Mouse (Mus musculus) activated CD4-positive, CD25-positive, alpha-beta regulatory T cell, adult 4 months (primary cell): ENCODE results near the gene Ifna5. TPM values are rescaled to one million over a fixed set of nuclear protein-coding genes. Genes with fewer than 3 reads are reported as not detected.

Experiments used
- ATAC-seq: one replicate; pipeline ENCODE4 v1.8.0; 2017
- polyA plus RNA-seq, 2 experiments: library from polyadenylated mRNA; unstranded; fragments of 100-300 nt; shearing (Covaris generic); gene quantifications; one replicate each; pipeline ENCODE4 v1.2.1; 2017

The Ifna5 gene
- polyA plus RNA-seq, 2 experiments from 2014 or later, result not detected

DNA sequence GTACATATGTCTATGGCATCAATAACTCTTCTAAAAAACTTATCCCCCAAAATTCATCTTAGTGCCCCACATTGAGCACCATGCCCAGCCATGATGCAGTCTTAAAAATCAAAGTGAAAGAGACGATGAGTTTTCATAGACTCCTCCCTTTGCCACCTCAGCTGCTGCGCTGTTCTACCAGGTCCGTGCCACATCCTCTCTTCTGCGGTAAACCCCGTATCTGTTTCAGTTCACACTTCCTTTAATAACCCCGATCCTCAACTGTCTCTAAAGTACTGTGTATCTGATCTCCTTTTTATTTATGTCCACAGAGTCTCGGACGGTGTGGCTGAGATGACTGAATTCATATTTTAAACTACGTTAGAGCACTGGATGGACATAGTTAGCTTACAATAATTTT, 29.3 kb downstream of the Ifna5 start:
- peak; percentile 89 for ATAC-seq

DNA sequence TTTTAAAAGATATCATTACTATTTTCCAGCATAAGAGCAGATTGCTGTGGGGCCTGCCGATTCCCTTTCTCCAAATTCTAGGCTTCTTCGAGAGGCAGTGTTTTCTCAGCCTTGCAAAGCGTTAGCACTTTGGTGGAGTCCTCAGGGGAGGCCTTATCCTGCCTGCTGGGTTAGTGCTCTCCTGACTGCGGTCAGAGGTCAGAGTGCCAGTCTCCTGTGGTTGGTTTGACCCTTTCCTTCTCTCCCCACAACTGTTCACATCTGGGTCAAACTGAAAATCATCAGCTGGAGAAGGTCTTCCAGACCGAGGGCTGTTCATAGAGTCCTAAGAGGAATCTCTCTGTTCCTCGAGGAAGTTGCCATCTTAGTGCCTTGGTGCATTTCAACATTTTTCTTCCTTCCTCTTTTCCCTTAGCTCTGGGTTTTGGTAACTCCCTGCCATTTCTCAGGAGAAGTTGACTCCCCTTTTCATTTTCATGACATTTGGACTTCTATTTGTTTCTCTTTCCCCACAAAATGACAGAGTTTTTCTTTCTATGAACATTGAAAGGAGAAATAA, 29.8 kb downstream of the Ifna5 start:
- ATAC-seq, result peak; percentile 2

DNA sequence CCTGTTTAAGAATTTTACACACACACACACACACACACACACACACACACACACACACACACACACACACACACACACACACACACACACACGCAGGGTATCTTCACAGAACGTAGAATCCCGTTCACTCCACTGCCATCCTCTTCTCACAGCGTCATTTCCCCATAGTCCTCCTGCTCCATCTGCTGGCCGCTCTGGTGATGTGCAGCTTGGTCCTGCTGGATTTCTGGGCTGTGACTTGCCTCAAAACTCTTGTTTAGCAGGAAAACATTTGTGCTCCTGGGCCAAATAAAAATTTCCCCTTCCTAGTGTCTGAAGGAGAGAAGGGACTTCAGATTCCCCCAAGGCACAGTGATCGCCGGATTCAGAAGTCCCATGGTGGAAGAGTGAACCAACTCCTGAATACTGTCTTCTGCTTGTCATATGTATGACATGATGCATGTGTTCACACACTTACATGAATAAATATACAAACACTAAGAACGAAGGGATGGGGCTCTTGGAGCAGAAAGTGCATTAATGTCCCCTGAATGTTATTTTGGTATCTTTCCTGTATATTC, 32.1 kb downstream of the Ifna5 start:
- ATAC-seq, result peak; percentile 50

DNA sequence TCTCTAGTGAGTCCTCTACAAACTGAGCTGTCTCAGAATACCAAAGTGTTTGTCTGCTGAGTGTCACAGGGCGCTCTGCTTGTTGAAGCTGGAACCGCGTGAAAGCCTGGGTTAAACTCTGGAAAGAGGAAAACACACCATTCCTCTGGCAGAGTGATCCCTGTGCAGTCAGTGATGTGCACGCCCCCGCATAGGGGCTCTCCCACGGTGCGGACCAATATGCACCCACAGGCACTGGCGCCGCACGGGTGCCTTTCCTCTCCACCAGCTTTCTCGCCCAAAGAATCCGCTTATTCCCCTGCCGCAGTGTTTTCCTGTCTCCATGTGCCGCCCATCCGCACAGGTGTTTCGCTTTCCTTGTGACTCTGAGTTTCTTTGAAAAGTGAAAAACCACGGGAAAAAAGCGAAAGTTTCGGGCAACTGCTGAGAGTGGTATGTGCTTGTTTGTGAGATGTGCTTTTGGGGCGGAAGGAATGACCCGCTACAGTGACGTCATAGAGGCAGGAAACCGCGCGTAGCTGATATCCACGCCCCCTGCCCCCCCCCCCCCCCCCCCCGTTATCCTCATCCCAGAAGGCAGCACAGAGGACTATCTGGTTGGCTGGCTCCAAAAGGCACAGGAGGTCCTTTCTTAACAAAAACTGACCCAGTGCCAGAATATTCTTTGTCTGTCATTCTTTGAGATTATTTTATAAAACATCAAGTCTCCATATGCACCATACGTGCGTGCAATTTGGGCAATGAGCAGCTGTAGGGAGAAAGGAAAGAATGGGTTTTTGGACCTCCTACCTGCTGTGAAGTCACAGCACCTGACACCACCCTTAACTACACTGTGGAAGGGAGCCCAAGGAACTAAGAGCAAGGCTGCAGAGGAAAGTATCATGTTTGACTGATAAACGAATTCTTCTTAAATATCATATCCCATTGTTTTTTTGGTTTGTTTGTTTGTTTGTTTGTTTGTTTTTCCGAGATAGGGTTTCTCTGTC, 32.9 kb downstream of the Ifna5 start:
- ATAC-seq, result peak; percentile 51

DNA sequence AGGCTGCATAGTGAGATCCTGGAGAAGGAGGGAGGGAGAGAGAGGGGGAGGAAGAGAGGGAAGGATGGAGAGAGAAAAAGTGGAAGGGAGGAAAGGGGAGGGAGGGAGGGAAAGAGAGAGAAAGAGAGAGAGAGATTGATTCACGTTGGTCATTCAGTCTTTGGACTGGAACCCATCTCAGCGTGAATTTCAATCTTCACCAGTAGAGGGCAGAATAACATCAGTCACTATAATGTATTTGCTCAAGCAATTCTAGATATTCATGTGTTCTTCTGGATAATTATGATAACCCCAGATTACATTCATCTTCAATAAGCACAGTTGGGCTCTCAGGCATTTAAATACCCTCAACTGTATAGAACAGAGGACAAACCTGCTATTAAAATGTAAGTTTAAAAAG, 37.4 kb downstream of the Ifna5 start:
- ATAC-seq, result no peak

DNA sequence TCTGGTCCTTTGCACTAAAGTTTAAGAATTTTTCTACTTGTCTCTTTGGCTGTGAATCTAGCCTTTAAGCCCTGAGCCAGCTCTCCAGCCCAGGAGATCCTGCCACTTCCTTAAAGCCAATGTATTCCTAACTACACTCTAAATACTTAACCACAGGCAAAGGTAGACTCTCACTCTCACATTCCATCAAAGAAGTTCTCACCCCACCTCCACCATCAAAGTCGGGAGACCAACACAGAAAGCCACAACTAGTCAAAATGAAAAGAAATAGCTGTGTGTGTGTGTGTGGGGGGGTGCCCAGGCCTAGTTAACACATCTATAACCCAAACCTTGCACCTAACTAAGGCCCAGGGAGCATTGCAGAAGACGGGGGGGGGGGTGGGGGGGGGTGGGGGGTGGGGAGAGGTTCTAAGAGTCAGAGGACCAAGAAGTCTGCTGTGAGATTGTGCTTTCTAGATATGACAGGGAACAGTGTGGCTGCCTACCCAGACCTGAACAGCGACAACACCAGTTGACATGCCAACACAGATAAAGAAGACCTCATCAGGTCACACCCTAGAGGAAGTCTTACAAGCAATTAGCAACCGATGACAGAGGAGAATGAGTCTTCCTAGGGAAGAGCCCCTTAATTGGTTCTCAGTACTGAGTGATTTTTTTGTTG, 40.2 kb downstream of the Ifna5 start:
- peak; percentile 55 for ATAC-seq

DNA sequence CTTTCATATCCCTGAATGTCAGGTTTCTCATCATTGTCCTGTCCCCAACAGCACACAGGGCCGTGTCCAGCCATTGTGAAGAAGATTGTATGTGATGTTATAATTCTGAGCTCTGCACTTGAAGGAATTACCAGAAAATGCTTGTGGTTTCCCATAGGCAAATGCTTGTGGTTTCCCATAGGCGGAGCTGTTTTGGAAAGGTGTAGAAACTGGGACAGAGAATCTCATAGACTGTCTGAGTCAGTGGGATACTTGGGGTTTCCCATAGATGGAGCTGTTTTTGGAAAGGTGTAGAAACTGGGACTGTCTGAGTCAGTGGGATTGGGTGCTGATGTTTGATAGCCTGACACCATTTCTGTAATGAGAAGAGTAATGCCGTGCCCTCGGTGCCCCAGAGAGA, 41.2 kb downstream of the Ifna5 start:
- ATAC-seq, result no peak

DNA sequence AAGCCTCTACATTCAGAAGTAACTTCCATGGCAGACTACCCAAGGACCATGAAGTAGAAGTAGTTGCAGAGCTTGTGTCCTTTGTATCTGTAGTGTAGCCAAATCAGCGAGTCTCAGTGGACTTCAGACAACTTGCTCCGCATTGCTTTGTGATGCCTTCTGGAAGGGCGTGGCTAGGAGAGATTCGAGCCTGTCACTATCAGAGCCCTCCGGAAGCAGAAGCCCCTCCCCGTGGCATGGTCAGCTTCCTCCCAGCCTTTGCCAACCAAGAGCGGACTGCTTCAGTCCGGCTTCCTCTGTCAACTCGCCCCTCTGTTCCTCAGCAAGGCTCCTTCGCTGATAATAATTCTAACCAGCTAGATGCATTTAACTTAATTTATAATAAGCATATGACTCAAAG, 42.9 kb downstream of the Ifna5 start:
- ATAC-seq, result no peak

DNA sequence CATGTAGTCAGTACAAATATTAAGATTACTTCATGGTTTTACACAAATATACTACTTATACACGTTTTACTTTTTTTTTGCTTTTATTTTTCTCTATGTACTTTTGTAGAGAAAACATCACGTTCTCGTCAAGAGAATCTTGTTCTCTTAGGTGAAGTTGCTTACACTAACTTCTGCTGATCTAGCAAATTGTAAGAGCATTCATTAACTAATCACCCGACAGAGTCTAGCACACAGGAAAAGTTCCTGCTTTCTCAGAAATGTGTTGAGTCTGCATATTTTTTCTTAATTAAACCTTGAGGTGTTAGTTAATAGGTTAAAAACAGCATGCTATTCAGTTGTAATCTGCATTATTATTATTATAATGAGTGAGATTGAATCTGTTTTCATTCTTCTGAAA, 43.4 kb downstream of the Ifna5 start:
- ATAC-seq, result no peak

DNA sequence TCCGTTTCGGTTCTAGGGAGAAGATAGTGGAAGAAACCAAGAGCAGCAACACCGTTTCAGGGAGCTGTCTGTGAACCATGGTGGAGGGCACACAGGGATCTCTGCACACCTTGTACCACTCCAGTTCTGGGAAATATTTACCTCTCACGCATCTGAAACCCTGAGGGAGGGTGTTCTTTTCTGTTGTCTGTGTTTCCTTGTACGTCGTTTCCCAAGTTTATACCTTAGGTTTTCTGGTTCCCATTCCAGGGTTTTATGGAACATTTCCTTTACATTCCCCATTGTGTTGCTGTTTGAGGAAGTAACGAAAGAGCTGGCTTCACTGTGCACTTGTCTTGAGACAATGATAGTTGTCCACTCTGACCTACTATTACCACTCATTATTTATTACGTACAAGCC, 44.8 kb downstream of the Ifna5 start, which contains the start of gene Ifne:
TSS of gene Ifne (minus strand) at position 101 of the 400 bp plus-strand sequence.
- ATAC-seq, result no peak

Other genes with a start within 250 kb of the Ifna5 start
- gene Ifna9, start 243.1 kb upstream of the Ifna5 start, polyA plus RNA-seq, result not detected
- not detected for gene Ifna12, start 232.1 kb upstream of the Ifna5 start, polyA plus RNA-seq
- gene C87499, start 201.1 kb upstream of the Ifna5 start, polyA plus RNA-seq, result not detected
- gene Ifna13, start 191.1 kb upstream of the Ifna5 start, polyA plus RNA-seq, result not detected
- gene Ifna16, start 158.6 kb upstream of the Ifna5 start, polyA plus RNA-seq, result not detected
- gene Ifna2, start 151.6 kb upstream of the Ifna5 start, polyA plus RNA-seq, result not detected
- gene Ifnab, start 144.2 kb upstream of the Ifna5 start, polyA plus RNA-seq, result not detected
- not detected for gene Gm26566, start 113.7 kb upstream of the Ifna5 start, polyA plus RNA-seq
- gene Klhl9, start 113.1 kb upstream of the Ifna5 start, polyA plus RNA-seq, result 10 to 100 TPM; 31.9 to 33.2 TPM
- not detected for gene Gm13271, start 80.7 kb upstream of the Ifna5 start, polyA plus RNA-seq
- under 1 TPM in 1 of 2 experiments, not detected in 1; 0.37 TPM for gene Gm13283, start 75.4 kb upstream of the Ifna5 start, polyA plus RNA-seq
- not detected for gene Gm13290, start 61.7 kb upstream of the Ifna5 start, polyA plus RNA-seq
- gene Gm13289, start 58.6 kb upstream of the Ifna5 start, polyA plus RNA-seq, result not detected
- not detected for gene Gm13272, start 55.7 kb upstream of the Ifna5 start, polyA plus RNA-seq
- not detected for gene Ifnz, start 53.4 kb upstream of the Ifna5 start, polyA plus RNA-seq
- not detected for gene Gm13276, start 49.8 kb upstream of the Ifna5 start, polyA plus RNA-seq
- not detected for gene Gm13277, start 46.9 kb upstream of the Ifna5 start, polyA plus RNA-seq
- gene Gm13278, start 44.0 kb upstream of the Ifna5 start, polyA plus RNA-seq, result not detected
- gene Gm13275, start 41.0 kb upstream of the Ifna5 start, polyA plus RNA-seq, result not detected
- gene Gm13279, start 38.1 kb upstream of the Ifna5 start, polyA plus RNA-seq, result not detected
- under 1 TPM in 1 of 2 experiments, not detected in 1; 0.38 TPM for gene Gm13285, start 35.9 kb upstream of the Ifna5 start, polyA plus RNA-seq
- gene Gm13287, start 32.3 kb upstream of the Ifna5 start, polyA plus RNA-seq, result not detected
- gene Gm13288, start 30.0 kb upstream of the Ifna5 start, polyA plus RNA-seq, result not detected
- not detected for gene Ifna7, start 19.3 kb upstream of the Ifna5 start, polyA plus RNA-seq
- gene Ifna11, start 15.6 kb upstream of the Ifna5 start, polyA plus RNA-seq, result not detected
- gene Ifna6, start 8.1 kb upstream of the Ifna5 start, polyA plus RNA-seq, result not detected
- gene Ifna4, start 6.3 kb downstream of the Ifna5 start, polyA plus RNA-seq, result not detected
- not detected for gene Ifna1, start 14.6 kb downstream of the Ifna5 start, polyA plus RNA-seq
- gene Ifne, start 44.7 kb downstream of the Ifna5 start, polyA plus RNA-seq, result not detected